Mouse (Mus musculus): Measurements from ENCODE around the gene Klhl22.

The Klhl22 gene

DNA sequence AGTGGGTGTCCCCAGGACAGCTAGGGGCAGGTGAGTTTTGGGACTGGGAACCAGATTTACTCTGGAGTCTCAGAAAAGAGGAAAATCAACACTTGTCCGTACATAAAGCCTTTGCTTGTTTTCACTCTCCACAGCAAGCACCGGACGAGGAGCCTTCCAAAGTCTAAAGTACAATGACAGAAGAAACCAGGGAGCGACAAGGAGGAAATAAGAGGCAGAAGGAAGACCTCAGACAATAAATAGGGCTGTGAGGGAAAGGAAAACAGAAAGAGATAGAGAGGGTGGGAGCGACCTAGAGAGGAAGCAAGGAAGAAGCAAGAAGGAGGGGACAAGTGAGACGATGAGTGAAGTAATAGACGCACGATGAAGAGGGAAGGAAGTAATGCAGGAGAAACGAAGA lies 516 bp upstream of the Klhl22 start:
- no peak for DNase-seq

DNA sequence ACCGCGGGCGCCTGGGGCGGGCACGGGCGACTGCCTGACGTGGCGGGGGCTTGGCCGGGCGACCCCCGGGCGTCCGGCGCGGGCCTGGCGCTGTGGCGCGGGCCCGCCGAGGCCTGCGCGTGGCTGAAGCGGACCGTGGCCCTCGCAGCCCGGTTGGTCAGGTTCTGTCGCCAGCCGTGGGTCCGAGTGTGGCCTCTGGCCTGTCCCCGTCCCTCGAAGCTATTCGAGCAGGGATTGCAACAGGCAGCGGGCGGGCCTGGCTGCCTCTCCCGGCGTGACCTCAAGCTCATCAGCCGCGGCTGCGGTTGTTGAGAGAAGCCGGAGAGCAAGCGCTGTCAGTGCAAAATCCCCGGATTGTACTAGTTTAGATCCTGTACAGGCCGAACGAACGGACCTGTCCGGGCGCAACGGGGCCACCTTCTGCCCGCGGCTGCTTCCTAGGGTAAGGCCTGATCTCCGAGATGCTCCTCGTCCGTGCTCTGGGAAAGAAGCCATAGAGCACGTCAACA lies 449 bp downstream of the Klhl22 start:
- peak; percentile 38 for DNase-seq

DNA sequence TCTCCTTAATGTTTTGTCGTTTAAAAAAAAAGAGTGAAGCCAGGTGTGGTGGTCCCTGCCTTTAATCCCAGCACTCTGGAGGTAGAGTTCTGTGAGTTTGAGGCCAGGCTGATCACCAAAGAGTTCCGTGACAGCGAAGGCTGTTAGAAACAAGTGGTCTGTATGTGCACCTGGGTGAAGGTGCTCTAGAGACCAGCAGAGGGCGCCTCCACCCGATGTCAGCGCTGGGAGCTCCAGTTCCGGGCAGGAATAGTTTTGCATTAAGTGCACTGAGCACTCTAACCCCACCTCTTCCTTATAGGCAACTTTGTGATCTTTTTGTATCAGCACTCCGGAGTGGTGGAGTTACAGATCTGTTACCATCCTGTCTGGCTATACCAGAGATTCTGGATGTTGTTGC lies 1.2 kb downstream of the Klhl22 start:
- DNase-seq, result peak; percentile 50

DNA sequence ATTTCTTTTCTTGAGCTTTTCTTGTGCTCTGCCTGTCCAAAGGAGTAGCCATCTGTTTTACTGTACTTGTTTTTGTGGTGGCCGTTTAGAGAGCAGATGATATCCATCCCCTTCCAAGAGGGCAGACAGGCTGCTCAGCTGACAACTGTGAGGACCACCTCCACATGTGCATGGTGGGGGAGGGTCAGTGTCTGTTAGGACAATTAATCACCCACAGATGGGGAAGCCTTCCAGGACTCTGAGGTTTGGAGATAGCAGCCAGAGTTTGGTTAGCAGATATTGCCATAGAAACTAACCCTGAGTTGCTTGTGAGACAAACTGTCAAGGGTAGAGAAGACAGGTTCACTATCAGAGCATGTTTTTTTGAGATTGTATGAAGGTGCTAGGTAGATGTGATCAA lies 1.7 kb downstream of the Klhl22 start:
- no peak for DNase-seq

DNA sequence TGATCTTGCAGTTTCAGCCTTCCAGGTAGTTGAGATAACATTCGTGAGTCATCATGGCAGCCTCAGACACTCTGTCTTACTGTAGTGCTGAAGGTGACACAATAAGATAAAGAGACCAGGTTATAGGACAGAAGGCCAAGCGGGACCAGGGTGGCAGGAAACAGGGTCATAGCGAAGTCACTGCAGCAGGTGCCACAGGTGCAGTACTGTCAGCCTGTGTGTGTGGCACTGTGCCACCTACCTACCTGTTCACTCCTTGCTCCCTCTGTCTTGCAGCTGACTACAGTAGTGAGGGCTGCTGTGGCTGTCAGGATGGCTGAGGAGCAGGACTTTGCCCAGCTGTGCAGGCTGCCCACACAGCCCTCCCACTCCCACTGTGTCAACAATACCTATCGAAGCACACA lies 4.7 kb downstream of the Klhl22 start:
- DNase-seq, result no peak

DNA sequence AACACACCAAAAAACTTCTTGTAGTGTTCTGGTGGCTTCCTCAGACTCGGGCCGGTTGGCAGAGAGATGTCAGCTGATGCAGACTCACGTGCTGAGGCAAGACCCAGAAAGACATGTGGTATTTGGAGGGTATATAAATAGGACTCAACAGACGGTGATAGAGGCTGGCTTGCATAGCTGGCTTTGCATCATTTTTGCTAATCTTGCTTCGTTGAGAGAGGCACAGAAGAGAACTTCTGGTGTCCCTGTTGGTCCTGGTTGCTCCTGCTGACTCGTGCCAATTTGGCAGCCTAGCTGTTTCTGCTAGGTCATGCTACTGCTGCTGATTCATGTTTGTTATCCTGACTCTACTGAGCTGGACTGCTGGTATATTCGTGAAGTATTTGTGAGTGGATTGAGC lies 9.4 kb downstream of the Klhl22 start:
- DNase-seq, result no peak

DNA sequence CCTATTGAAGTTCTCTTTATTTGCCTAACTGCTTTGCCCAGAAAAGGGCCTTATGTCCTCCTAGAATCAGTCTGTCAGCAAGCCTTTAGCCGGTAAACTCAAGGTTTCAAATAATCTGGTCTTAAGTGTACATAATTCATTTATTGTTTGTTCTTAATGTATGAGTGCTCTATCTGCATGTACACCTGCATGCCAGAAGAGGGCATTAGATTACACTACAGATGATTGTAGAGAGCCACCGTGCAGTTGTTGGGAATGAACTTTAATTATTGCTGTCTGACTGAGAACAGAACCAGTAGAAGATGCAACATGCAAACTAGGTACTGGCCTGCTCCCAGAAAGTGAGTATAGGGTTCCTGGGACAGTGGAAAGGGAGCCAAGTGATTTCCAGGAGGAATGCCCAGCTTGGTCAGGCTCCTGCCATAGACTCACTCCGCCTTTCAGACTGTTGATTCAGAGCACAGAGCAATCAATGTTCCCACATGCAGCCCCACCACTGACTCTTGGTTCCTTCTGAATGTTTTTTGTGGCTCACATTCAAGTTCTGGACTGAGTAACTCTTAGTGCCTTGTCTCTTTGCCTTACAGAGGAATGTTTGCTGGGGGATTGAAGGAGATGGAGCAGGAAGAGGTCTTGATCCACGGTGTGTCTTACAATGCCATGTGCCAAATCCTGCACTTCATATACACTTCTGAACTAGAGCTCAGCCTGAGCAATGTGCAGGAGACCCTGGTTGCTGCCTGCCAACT lies 11.9 kb downstream of the Klhl22 start:
- DNase-seq, result no peak

DNA sequence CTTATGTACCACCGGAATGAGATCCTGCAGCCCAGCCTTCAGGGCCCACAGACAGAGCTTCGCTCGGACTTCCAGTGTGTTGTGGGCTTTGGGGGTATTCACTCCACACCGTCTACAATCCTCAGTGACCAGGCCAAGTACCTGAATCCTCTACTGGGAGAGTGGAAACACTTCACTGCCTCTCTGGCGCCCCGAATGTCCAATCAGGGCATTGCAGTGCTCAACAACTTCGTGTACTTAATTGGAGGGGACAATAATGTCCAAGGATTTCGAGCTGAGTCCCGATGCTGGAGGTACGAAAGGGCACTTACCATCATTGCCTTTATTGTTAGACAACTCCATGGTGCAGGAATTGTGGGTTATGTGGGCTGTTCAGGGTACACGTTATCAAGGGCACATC lies 17.4 kb downstream of the Klhl22 start:
- peak; percentile 58 for DNase-seq

DNA sequence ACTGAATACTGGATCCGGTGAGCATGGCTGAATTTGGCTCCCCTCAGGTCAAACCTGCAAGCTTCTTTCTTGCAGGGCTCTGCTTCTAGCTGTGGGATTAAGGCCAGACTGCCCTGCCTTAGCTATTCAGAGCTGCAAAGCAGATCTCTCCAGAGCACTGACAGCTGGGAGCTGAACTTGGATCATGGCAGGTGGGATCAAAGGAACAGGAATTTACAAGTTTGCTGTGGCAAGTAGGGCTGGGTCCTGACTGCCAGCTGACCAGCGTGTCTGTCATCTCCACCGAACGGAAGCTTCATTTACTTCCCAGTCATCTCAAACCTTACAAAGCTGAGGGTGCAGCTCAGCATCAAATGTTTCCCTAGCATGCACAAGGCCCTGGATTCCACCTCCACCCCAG lies 18.8 kb downstream of the Klhl22 start:
- DNase-seq, result no peak

DNA sequence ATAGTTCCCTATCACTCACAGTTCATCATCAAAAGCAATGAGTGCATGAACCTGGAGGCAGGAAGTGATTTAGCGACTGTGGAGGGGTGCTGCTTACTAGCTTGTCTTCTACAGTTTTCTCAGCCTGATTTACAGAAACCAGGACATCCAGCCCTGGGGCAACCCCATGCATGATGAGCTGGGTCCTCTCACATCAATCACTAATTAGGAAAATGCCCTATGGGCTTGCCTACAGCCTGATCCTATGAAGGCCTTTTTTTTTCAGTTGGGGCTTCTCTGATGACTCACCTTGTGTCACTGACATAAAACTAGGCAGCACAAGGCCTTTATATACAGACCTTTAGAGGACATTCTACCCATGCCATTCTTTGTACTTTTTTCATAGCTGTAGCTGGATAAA lies 20.3 kb downstream of the Klhl22 start:
- no peak for DNase-seq

DNA sequence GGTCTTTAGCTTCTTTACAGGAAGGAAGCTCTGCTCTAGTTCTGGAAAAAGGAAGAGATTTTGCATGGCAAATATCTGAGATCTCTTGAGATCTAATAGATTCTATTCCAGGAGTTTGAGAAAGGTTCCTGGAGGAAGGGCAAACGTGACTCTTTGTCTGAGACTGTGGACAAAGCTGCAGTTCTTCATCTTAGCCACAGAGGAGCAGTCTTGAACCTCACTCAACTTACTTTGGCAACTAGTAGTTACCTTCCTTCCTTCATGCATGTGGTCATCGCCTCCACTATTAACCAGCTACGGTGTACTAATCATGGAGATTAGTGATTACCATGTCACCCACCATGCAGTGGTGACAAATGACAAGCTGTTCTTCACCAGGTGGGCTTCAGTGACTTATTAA lies 25.9 kb downstream of the Klhl22 start:
- no peak for DNase-seq

DNA sequence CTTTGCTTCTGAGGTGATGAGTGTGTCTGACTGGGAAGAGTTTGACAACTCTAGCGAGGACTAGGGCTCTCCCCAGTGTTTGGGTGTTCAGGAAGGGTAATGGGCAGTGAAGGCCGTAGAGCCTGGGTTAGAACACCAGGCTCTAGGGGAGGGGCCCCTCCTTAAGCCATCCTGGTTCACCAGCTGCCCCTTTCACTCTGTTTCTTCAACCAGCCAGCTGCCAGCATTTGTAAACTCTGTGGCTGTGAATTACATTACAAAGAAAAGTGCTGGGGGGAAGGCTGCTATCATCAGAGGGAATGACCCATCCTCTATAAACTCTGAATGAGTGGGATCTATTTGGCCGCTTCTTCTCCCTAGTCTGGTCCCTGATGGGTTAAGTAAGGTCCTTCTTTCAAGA lies 33.3 kb downstream of the Klhl22 start:
- no peak for DNase-seq

DNA sequence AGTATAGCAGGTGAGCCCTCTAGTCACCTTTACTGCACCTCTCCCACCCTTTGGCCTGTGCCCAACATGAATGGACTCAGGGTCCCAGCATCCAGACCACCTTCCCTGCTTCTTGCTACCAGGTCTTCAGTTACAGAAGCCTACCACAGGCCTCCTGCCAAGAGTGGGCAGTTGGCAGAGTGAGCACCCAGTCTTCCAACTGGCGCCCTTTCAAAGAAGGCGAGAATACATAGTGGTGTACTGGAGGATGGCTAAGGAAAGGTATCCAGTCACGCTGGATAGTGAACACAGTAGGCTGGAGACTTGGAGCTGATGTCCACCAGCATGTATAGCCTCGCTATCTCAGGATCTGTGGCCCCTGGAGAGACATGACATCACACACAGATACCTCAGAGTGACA lies 34.6 kb downstream of the Klhl22 start:
- no peak for DNase-seq

DNA sequence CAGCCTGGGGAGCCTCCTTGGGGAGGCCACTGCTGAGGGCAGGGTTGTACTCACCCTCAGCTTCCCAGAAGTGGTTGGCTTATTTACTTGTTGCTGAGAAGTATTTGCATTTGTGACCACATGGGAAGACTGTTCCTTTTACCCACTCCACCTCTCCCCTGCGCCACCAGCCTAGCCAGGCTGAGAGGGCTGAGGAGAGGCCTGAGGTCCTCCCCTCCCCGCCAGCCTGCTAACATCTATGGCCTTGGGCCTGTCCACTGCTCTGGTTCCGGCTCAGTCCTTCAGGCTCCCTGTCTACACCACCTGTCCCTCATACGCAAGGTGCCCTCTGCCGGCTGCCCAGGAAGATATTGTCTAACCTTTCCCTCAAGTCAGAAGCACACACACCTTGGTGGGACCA lies 36.2 kb downstream of the Klhl22 start:
- no peak for DNase-seq

DNA sequence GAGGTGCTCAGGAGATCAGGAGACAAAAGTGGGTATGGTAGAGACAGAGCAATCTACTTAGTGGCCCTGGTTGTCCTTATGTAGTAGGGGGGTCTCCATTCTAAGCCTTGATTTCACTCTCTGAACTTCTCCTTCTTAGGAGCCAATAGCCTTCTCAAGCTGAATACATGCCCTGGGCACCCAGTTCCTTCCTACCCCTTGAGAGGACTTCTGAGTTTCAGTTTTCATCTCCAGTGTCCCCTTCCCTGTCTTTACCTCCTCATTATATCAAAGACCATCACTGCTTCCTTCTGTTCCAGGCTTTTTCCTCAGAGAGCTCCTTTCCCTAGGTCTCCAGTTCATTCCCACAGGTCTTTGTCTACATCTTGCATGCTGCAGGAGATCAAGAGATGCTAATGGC lies 37.1 kb downstream of the Klhl22 start:
- no peak for DNase-seq

DNA sequence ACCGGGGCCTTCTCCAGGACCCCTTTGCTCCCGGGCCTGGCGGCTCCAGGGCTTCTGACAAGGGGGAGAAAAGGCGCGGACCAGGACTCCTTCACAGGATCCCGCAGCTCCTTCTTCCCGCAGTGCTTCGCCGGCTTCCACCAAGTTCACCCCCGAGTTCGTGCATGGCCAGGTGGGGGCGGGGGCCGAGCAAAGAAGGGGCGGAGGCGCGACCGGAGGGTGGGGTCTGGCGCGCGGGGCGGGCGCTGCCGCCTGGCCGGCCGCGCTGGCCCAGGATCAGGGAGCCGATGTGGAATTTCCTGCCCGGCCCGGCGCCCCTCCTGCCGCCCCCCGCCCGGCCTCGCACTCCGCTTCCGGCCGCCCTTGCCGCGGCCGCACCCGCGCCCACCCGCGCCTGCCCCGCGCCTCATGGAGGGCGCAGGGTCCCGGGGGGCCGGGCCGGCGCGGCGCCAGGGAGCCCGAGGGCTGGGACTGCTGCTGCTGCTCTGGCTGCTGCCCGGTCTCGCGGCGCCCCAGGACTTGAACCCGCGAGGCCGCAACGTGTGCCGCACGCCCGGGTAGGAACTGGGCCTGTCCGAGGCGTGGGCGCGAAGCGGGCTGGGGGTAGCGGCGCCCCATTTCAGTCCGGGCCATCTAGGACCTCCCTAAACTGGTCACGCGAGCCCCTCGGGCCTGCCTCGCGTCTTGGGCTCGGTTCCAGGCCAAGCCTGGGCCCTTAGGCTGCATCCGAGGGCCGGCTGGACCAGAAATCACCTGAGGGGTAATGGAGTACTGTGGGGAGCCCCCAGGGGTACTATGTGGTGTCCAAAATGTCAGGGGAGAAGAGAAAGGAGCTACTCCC lies 37.8 kb downstream of the Klhl22 start, which contains the start of gene Scarf2:
TSS of gene Scarf2 (plus strand) at position 312 of the 841 bp plus-strand sequence.
- no peak for DNase-seq

DNA sequence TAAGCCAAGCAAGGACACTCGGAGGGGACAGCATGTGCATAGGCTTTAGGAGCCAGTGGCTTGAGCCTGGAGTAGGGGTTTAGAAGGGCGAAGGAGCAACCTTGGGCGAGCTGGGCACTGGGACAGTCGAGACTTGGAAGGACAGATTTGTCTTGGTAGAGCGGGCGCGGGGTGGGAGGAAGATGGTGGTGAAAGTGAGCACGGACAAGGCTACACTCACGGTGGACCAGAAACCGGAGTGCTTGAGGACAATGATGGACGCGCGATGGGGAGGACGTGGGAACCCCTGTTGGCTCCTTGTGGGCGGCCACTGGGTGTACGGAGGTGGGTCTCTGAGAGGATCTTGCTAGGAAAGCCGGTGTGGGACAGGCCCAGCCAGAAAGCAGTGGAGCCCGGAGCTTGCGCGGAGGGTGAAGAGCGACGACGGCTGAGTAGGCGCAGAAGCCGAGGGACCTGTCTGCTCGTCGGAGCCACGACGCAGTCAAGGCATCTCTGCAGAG lies 38.4 kb downstream of the Klhl22 start:
- DNase-seq, result no peak

DNA sequence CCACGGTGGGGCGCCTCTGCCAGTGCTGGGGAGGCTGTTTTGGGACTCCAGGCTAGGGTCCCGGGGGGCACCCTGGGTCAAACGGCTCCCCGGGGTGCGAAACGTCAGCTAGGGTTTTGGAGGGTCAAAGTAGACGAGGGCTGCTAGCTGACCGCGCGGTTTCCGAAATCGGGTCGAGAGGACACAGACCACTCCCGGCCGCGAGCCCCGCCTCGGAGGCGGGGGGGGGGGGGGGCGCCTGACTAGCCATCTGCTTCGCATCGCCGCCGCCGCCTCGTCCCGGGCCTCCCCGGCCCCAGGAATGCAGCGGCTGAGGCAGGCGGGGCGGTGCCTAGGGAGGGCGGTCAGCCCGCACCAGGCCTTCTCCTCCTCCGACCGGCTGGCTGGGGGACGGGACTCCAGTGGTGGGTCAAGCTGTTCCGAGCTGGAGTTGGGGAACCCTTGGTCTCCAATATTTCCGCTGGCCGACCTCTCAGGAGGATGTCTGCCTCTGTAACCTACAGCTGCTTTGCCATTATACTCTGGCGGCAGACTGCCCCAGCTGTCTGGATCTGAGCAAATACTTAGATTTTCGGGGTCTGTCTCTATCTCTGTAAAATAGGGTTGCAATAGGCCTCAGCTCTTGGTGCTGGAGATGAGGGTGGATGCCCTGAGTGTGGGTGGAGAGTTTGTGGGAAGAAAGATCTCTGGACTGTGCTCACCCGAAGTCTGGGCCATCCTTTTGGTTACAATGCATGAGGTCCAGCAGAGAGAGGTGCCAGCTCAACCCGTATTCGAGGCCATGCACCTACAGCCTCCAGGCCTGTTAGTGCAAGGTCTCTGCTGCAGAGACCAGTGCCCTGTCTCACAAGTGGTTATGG lies 39.1 kb downstream of the Klhl22 start:
- DNase-seq, result no peak

DNA sequence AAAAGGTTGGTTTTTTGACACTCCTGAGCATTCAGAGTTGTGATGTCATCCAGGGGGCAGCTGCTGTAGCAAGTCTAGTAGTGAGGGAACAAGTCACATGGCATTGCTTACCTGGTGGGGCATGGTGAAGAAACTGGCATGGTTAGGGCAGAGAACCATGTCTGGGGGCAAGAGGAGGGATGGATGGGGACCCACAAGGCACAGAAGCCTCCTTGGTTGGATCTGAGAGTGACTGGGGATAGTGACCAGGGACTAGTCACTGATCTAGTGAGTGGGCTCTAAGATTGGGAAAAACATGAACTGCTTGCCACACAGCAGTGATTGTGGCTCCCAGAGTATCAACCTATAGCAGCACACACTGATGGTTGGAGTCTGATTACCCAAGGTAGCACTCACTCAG lies 40.2 kb downstream of the Klhl22 start:
- DNase-seq, result no peak

DNA sequence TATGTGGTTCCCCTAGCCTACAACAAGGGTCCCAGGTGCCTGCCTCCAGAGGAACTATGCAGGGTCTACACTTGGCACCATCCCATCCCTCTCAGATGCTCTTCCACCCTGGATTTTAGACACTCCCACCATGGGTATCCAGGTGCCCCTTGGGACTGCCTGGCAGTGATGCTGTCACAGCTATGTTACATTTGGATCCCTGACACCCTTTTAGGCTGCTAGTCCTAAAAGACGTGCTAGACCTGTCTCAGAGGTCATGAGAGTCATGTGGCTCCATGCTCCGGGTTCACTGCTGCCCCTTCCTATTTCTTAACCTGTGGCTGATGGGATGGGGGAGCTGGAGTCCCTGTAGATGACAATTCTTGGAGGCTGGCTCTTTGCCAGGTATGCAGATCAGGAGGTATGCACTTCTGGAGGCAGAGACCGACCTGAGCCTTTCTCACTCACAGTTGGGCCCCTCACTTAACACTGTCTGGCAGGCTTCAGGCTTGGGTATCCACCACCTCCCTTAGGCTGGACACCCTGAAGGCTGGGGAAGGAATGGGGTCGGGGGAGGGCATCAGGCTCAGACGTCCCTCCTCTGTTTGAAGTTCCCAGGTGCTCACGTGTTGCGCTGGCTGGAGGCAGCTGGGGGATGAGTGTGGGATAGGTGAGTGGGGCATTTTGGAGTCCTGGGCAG lies 42.5 kb downstream of the Klhl22 start:
- DNase-seq, result no peak

DNA sequence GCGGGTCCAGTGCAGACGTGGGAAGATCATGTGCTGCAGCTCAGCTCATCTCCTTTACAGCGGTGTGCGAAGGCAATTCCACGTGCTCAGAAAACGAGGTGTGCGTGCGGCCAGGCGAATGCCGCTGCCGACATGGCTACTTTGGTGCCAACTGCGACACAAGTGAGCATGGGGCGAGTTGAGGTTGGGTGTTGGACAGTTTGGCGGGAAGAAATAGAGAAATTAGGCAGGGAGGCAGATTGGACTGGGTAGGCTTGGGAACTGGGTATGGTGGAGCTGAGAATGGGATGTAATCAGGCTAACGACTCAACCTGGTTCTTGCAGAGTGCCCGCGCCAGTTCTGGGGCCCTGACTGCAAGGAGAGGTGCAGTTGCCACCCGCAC lies 43.0 kb downstream of the Klhl22 start:
- DNase-seq, result no peak

Measured in right cerebral cortex, postnatal 4 days (tissue).